Mouse (Mus musculus) adrenal gland, postnatal 14 days (tissue): ENCODE measurements around the gene Babam1. TPM values are rescaled to one million over a fixed set of nuclear protein-coding genes. Genes with fewer than 3 reads are reported as not detected.
"Not testable (repeated sequence)": the region's sequence is repeated elsewhere in the genome, so short reads cannot be mapped to it uniquely, and the experiment has no call there.

Experiments used
- DNase-seq: peaks from one replicate; pipeline ENCODE4 v3.0.0; 2021; ENCODE audit warnings: mixed read lengths
- total RNA-seq: library from RNA; stranded (reverse); gene quantifications from 2 replicates; pipeline ENCODE4 v1.2.3, GENCODE M21; 2021

Gene Babam1
- total RNA-seq, 1 experiment from 2014 or later = 85.5 TPM

- peak; percentile 98 for DNase-seq
Measured at GRCm38 (mm10) chr8:71405401-71406098, 8.9 kb downstream of the Babam1 start, which contains the start of gene Ankle1. Gene Ankle1 (plus strand): TSS chr8:71406010.

DNA sequence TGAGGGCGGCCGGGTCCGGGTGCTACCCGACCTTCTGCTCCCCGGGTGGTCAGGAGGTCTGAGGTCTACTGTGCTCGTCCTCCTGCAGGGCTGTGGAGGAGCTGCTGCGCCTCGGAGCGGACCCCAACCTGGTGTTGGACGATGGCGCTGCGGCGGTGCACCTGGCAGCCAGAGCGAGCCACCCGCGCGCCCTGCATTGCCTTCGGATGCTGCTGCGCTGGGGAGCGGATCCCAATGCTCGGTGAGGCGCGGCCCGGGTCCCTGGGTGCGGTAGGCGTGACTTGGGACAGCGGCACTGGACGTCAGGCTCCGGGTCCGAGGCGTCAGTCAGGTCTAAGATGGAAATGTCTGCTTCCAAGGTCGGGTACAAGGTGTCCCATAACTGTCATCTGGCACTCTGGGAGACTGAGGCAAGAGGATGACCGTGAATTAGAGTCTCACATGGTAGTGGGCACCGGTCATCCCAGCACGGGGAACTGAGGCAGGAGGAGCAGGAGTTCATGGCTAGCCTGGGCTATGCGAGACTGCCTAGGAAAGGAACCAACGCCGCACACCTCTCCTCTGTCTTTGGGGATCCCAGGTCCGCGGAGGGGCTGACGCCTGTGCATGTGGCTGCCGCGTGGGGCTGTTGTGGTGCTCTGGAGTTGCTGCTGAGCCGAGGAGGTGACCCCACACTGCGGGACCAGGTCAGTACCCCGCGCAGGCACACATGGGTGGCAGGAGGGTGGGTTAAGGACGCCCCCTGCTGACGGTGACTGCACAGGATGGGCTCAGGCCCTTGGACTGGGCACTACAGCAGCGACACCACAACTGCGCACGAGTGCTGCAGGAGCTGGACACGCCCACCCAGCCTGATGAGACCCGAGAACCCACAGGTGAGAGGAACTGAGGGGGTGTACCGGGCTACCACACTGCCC, 9.7 kb downstream of the Babam1 start:
- DNase-seq = peak; percentile 85

DNA sequence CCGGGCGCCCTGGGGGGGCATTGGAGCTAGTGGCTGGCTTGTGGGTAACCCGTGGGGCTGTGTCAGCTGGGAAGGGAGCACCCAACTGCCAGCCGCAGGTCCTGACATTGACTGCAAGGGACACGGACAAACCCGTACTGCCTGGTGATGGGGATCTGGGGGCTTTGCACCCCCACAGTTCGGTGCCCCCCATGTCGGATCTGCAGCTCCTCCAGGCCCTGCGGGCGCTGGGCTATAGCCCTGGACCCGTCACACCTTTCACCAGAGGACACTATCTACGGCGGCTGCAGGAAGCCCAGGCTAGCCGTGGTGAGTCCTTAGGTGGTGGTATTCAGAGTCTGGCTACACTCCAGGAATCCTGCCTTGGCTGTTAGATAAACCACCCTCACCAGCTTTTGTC, 10.8 kb downstream of the Babam1 start:
- DNase-seq = no peak

DNA sequence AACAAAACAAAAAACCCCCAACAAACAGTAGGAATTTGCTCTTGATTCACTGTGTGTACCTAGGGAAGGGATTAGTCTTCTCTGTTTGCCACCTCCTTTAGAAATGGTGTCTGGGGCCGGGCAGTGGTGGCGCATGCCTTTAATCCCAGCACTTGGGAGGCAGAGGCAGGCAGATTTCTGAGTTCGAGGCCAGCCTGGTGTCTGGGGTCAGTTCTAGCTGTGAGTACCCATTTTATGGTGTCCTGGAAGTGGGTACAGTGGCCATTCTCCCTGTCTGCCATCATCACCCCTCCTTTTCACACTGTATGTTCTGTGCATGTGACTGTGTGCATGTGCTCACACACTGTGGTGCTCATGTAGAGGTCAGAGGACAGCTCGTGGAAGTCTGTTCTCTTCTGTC, 11.6 kb downstream of the Babam1 start:
- no peak for DNase-seq

DNA sequence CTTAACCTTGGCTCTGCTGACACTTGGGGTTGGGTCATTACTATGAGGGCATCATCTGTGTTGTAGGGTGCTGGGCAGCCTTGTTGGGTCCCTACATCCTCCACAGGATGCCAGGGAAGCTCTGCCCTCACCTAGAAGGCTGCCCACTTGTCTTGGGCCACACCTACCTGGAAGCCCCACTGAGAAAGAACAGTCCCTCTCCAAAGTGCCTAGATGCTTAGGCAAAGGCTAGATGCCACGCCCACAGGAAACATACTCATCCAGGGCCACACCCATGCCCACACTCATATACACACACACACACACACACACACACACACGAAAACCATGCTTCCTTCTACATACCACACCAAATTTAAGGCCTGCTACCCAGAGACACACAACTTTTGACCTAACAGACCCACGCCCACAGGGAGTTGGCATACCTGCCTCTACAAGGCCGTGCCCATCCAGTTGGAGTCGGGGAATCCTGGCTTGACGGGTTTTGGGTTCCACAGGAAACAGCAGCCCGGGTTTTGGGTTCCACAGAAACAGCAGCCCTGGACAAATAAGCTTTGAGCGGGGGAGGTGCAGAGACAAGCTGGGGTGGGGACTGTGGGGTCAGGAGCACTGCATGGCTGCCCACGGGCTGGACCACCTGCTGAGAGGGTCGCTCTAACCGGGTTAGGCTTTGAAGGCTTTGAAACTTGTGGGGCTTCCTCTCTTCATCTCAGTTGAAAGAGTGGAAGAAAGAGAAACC, 15.0 kb downstream of the Babam1 start:
- DNase-seq = no peak

DNA sequence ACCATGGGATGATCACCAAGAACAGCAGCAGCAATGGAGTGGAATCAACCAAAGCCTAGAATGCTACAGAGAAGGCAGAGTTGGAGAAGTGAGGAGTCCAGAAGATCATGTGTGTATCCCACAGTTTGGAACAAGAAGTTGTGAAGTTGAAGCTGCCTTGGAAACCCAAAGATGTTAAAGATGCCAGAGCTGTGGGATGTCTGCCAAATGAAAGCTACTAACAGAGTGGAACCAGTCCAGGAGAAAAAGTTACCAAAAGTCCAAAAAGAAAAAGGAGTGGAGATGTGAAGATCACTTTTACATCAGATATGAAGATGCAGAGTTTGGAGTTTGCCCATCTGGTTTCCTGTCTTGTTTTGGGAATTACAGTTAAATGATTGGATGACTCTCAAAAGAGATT, 25.5 kb downstream of the Babam1 start:
- no peak for DNase-seq

DNA sequence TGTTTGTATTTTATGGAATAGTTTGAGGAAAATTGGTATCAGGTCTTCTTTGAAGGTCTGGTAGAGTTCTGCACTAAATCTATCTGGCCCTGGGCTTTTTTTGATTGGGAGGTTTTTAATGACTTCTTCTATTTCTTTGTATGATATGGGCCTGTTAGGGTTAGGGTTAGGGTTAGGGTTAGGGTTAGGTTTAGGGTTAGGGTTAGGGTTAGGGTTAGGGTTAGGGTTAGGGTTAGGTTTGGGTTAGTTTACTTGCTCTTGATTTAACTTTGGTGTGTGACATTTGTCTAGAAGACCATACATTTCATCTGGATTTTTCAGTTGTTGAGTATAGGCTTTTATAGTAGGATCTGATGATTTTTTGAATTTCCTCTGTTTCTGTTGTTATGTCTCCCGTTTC, 36.3 kb downstream of the Babam1 start:
- DNase-seq = not testable (repeated sequence)

GRCm38 (mm10) chr8:71437041-71437440, 40.4 kb downstream of the Babam1 start:
- DNase-seq = no peak

DNA sequence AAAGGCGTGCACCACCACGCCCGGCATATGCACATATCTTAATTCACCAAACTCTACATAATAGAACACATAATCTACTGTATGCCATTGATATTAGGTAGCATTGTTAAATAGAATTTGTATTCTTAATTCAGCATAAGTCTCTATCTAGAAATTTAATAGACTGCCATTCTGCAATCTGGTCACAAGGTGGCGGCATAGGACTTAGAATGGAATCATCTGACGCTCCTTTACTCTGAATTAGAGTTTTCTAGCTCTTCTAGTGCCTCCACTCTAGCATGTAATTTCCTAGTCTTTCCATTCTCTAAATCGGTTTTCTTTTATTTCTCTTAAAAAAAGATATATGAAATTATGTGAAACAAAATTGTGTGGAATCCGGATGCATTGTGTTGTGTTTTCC, 44.7 kb downstream of the Babam1 start:
- peak; percentile 76 for DNase-seq

GRCm38 (mm10) chr8:71445096-71445495, 48.4 kb downstream of the Babam1 start:
- DNase-seq = no peak

DNA sequence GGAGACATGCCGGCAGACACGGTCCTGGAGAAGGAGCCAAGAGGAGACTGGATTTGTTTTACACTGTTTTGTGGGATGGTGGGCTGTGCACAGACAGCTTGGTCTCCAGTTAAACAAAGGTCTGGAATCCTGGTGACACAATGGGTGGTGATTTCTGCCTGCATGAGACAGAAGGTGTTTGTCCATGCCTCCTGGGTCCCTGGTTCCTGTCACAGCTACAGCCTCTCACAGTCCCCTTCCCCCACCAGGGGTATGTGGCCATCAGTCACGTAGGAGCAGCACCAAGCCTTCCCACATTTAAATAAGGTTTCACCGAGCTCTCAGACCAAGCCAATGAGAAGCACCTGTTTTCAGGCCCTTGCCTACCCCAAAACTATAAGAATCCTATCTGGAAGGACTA, 54.7 kb downstream of the Babam1 start:
- DNase-seq = no peak

DNA sequence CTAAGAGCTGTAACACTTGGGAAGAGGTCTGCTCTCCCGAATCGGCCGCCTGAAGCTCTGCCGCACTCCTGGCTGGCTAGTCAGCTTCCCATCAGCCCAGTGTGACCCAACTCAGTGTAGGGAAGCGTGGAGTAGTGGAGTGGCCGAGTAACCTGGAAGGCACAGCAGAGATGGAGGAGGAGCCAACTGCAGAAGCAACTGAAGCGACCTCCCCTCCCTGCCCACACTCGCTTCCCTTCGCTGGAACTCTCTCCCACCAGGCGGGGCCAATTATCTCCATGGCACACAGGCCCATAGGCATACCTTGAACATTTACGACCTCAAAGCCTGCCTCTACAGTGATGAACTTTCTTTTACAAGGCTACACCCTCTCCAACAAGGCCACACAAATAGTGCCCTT, 55.1 kb downstream of the Babam1 start:
- DNase-seq = no peak

GRCm38 (mm10) chr8:71452669-71453068, 56.0 kb downstream of the Babam1 start:
- DNase-seq = no peak

Other genes with a start within 250 kb of the Babam1 start
- gene Myo9b, start 124.1 kb upstream of the Babam1 start, total RNA-seq = 30.6 and 41.0 TPM in 2 replicates
- gene Haus8, start 123.9 kb upstream of the Babam1 start, total RNA-seq = 13.6 and 16.5 TPM in 2 replicates
- 165 and 179 TPM in 2 replicates for gene Use1, start 30.0 kb upstream of the Babam1 start, total RNA-seq
- 17.4 and 17.9 TPM in 2 replicates for gene Ocel1, start 25.6 kb upstream of the Babam1 start, total RNA-seq
- 61.1 and 65.7 TPM in 2 replicates for gene Nr2f6, start 14.9 kb upstream of the Babam1 start, total RNA-seq
- 30.9 and 37.6 TPM in 2 replicates for gene Ushbp1, start 1.1 kb upstream of the Babam1 start, total RNA-seq
- 5.8 and 6.9 TPM in 2 replicates for gene Ankle1, start 9.1 kb downstream of the Babam1 start, total RNA-seq
- 43.3 and 44.7 TPM in 2 replicates for gene Abhd8, start 66.8 kb downstream of the Babam1 start, total RNA-seq
- gene Mrpl34, start 68.1 kb downstream of the Babam1 start, total RNA-seq = 145 and 164 TPM in 2 replicates
- 54.4 and 57.8 TPM in 2 replicates for gene Dda1, start 72.3 kb downstream of the Babam1 start, total RNA-seq
- 14.8 and 17.2 TPM in 2 replicates for gene Ano8, start 89.1 kb downstream of the Babam1 start, total RNA-seq
- 20.0 and 21.5 TPM in 2 replicates for gene Gtpbp3, start 91.2 kb downstream of the Babam1 start, total RNA-seq
- 116 and 123 TPM in 2 replicates for gene Plvap, start 114.9 kb downstream of the Babam1 start, total RNA-seq
- not detected in 2 replicates for gene Ccdc194, start 128.8 kb downstream of the Babam1 start, total RNA-seq
- 45.6 and 47.9 TPM in 2 replicates for gene Bst2, start 140.6 kb downstream of the Babam1 start, total RNA-seq
- 63.2 and 66.3 TPM in 2 replicates for gene Mvb12a, start 146.1 kb downstream of the Babam1 start, total RNA-seq
- 1.8 and 4.2 TPM in 2 replicates for gene Tmem221, start 162.0 kb downstream of the Babam1 start, total RNA-seq
- 0.53 and 1.0 TPM in 2 replicates for gene Nxnl1, start 169.7 kb downstream of the Babam1 start, total RNA-seq
- gene Slc27a1, start 172.0 kb downstream of the Babam1 start, total RNA-seq = 91.6 and 93.6 TPM in 2 replicates
- gene Pgls, start 195.3 kb downstream of the Babam1 start, total RNA-seq = 212 and 250 TPM in 2 replicates
- 2.6 and 6.2 TPM in 2 replicates for gene Fam129c, start 200.8 kb downstream of the Babam1 start, total RNA-seq
- 60.0 and 62.0 TPM in 2 replicates for gene Colgalt1, start 214.1 kb downstream of the Babam1 start, total RNA-seq